Mouse (Mus musculus): ENCODE measurements at regions not wholly inside any gene's neighbourhood (a gene's known extent, or its start where the extent isn't known, plus 50 kb on each side); places are given as distances from the start of the nearest gene placed in this dataset.

GRCm38 (mm10) chr10:45763160-45763955 is 185.7 kb downstream of the Hace1 start:
- H3K36me3 ChIP-seq (replicated peaks in 1 of 2; ENCODE audit: control insufficient read depth in 1 of 2, insufficient read depth in 1 of 2, low read length in 1 of 2), result no peaks in the 10 kb centered on the region
- H3K27me3 ChIP-seq (replicated peaks), result no peaks in the 10 kb centered on the region
- in situ Hi-C loops (cut with MboI; ENCODE audit: low pct_ligation_motif_present, low pct_unique_long_range_greater_than_20kb, low sequenced_read_pairs) (no loop called here), dilution Hi-C loops (cut with MboI; ENCODE audit: extremely low pct_ligation_motif_present, extremely low pct_unique_long_range_greater_than_20kb, low sequenced_read_pairs) (no loop called here)
- no peaks in the 10 kb centered on the region for H3K4me1 ChIP-seq (ENCODE audit: control insufficient read depth in 1 of 2, insufficient read depth in 2 of 2)
- no peak overlapping the region for H3K4me3 ChIP-seq (replicated peaks in 1 of 3; ENCODE audit: low read depth in 2 of 3, low read length in 2 of 3, poor library complexity in 1 of 3)
- TF ChIP-seq POLR2A (IDR thresholded peaks at IDR 0.05; ENCODE audit: low read depth, low read length) (no peak), ELF1 (IDR thresholded peaks at IDR 0.05; ENCODE audit: low read depth, low read length) (no peak), MAX (IDR thresholded peaks at IDR 0.05; ENCODE audit: low read length) (no peak), MAZ (IDR thresholded peaks at IDR 0.05; ENCODE audit: low read depth, low read length) (no peak), EP300 (IDR thresholded peaks at IDR 0.05; ENCODE audit: low read length) (no peak), RCOR1 (conservative IDR thresholded peaks at IDR 0.05; ENCODE audit: low read depth, low read length) (no peak), TBP (conservative IDR thresholded peaks at IDR 0.05; ENCODE audit: low read depth, low read length) (no peak), JUN (IDR thresholded peaks at IDR 0.05; ENCODE audit: insufficient read depth, low read depth, low read length) (no peak), HCFC1 (IDR thresholded peaks at IDR 0.05; ENCODE audit: low read depth, low read length) (no peak), UBTF (IDR thresholded peaks at IDR 0.05; ENCODE audit: low read depth, low read length) (no peak), USF1 (IDR thresholded peaks at IDR 0.05; ENCODE audit: low read depth, low read length) (no peak), E2F4 (IDR thresholded peaks at IDR 0.05; ENCODE audit: insufficient replicate concordance, low read depth, low read length) (no peak), TCF12 (IDR thresholded peaks at IDR 0.05; ENCODE audit: low read depth, low read length) (no peak), ZMIZ1 (IDR thresholded peaks at IDR 0.05; ENCODE audit: low read depth, low read length) (no peak), IRF4 (IDR thresholded peaks at IDR 0.05; ENCODE audit: low read depth, low read length) (no peak), SMC3 (IDR thresholded peaks at IDR 0.05; ENCODE audit: low read depth, low read length) (no peak)
- H3K9ac ChIP-seq (ENCODE audit: insufficient read depth, low read depth), result no peak overlapping the region
- no peak overlapping the region for H3K4me2 ChIP-seq (ENCODE audit: insufficient read depth, low read depth, poor library complexity, severe bottlenecking)
- no peak for DNase-seq (ENCODE audit: extremely low read depth)
- H3K27ac ChIP-seq (ENCODE audit: insufficient read depth, low read depth), result no peak overlapping the region
- H3K9me3 ChIP-seq (replicated peaks; ENCODE audit: low read length), result no peaks in the 10 kb centered on the region
- no peaks in the 10 kb centered on the region for H3K79me2 ChIP-seq (replicated peaks; ENCODE audit: control insufficient read depth, extremely low read depth, insufficient read depth, poor library complexity, severe bottlenecking)

GRCm38 (mm10) chr10:45779720-45780119 is 202.1 kb downstream of the Hace1 start:
- Histone ChIP-seq H3K79me2 (replicated peaks; ENCODE audit: control insufficient read depth, extremely low read depth, insufficient read depth, poor library complexity, severe bottlenecking) (no peaks in the 10 kb centered on the region), H3K4me1 (ENCODE audit: control insufficient read depth in 1 of 2, insufficient read depth in 2 of 2) (no peaks in the 10 kb centered on the region), H3K36me3 (replicated peaks in 1 of 2; ENCODE audit: control insufficient read depth in 1 of 2, insufficient read depth in 1 of 2, low read length in 1 of 2) (no peaks in the 10 kb centered on the region), H3K9ac (ENCODE audit: insufficient read depth, low read depth) (no peak overlapping the region), H3K27ac (ENCODE audit: insufficient read depth, low read depth) (no peak overlapping the region), H3K4me2 (ENCODE audit: insufficient read depth, low read depth, poor library complexity, severe bottlenecking) (no peak overlapping the region), H3K27me3 (replicated peaks) (no peaks in the 10 kb centered on the region), H3K9me3 (replicated peaks; ENCODE audit: low read length) (no peaks in the 10 kb centered on the region), H3K4me3 (replicated peaks in 1 of 3; ENCODE audit: low read depth in 2 of 3, low read length in 2 of 3, poor library complexity in 1 of 3) (no peak overlapping the region)
- dilution Hi-C loops (cut with MboI; ENCODE audit: extremely low pct_ligation_motif_present, extremely low pct_unique_long_range_greater_than_20kb, low sequenced_read_pairs), result no loop called here
- TF ChIP-seq MAFK (IDR thresholded peaks at IDR 0.05; ENCODE audit: insufficient replicate concordance, low read length), result no peak
- TF ChIP-seq SIN3A (IDR thresholded peaks at IDR 0.05; ENCODE audit: low read length), result no peak
- no peak for TF ChIP-seq ELF1 (IDR thresholded peaks at IDR 0.05; ENCODE audit: low read depth, low read length)
- TF ChIP-seq ETS1 (conservative IDR thresholded peaks at IDR 0.05; ENCODE audit: low read depth, low read length), result no peak
- no peak for TF ChIP-seq POLR2AphosphoS2 (IDR thresholded peaks at IDR 0.05; ENCODE audit: low read depth, low read length)
- TF ChIP-seq ZC3H11A (IDR thresholded peaks at IDR 0.05; ENCODE audit: low read depth, low read length), result no peak
- TF ChIP-seq CTCF (conservative IDR thresholded peaks at IDR 0.05 in 1 of 2, IDR thresholded peaks at IDR 0.05 in 1 of 2; ENCODE audit: low read depth in 2 of 2, low read length in 2 of 2), result no peak
- no peak for TF ChIP-seq KAT2A (IDR thresholded peaks at IDR 0.05; ENCODE audit: insufficient replicate concordance, low read length)
- TF ChIP-seq E2F4 (IDR thresholded peaks at IDR 0.05; ENCODE audit: insufficient replicate concordance, low read depth, low read length), result no peak
- TF ChIP-seq ZMIZ1 (IDR thresholded peaks at IDR 0.05; ENCODE audit: low read depth, low read length), result no peak
- TF ChIP-seq PAX5 (IDR thresholded peaks at IDR 0.05; ENCODE audit: low read length), result no peak
- no peak for TF ChIP-seq USF2 (conservative IDR thresholded peaks at IDR 0.05; ENCODE audit: low read depth, low read length)
- no peak for TF ChIP-seq NRF1 (IDR thresholded peaks at IDR 0.05; ENCODE audit: low read depth, low read length)
- no peak for TF ChIP-seq MYC (IDR thresholded peaks at IDR 0.05; ENCODE audit: low read depth, low read length)
- no peak for DNase-seq (ENCODE audit: extremely low read depth)
- in situ Hi-C loops (cut with MboI; ENCODE audit: low pct_ligation_motif_present, low pct_unique_long_range_greater_than_20kb, low sequenced_read_pairs), result no loop called here
